Mouse (Mus musculus) kidney, adult 8-10 months (tissue): Measurements from ENCODE around the gene Carns1.
A peak's percentile ranks its signal among the peaks of the same experiment; 100 is the strongest.
"Not testable (repeated sequence)": the region's sequence is repeated elsewhere in the genome, so short reads cannot be mapped to it uniquely, and the experiment has no call there.

ENCODE experiments used
- DNase-seq, 2 experiments: peaks; one replicate each; pipeline ENCODE4 v3.0.0; 2022

Gene Carns1

DNA sequence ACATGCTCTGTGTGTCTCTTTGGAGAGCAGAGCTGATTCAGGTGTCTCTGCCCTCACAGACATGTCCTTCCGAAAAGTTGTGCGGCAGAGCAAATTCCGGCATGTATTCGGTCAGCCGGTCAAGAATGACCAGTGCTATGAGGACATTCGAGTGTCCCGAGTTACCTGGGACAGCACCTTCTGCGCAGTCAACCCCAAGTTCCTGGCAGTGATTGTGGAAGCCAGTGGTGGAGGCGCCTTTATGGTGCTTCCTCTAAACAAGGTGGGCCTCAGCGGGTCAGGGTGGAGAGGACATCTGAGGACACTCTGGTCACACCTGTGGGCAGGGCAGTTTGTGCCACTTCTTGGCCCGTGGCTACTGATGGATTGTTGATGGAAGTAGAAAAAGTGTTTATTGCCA is 26.0 kb downstream of the Carns1 start:
- DNase-seq = no peak

DNA sequence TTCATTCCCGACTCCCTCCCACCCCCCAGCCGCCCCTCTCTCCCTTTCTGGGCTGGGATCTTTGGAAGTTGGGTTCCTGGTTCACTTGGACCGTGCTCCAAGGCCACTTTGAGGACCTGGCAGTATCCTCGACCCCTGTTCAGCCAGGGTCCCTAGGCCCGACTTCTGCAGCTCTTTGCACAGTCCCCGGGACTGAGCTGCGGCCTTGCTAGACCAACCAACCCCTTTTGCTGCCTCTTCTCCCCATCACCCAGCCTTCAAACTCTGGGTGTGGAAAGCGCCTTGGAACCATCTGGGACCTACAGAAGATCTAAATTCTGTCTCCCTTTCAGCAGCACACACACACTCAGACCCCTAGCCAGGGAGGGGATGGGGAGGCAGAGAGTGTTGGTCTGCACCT is 26.5 kb downstream of the Carns1 start:
- no peak for DNase-seq

DNA sequence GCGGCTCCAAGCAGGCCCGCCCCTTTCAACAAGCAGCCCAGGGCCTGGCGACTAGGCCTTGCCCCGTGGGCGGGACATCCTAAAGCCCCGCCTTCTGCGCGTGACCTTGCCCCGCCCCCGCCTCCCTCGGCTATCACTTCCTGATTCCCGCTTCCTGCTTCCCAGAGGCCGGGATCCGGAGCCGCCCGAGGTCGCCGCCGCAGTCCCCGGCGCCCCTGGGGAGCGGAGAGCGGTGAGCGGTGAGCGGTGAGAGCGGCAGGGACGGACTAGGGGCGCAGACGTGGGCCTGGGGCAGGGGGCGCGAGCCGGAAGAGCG is 26.8 kb downstream of the Carns1 start, which contains the start of gene Coro1b:
Gene Coro1b, plus strand, starts transcription at position 129 of the 316 bp plus-strand sequence.
- DNase-seq = peak; percentile 97 to 98

DNA sequence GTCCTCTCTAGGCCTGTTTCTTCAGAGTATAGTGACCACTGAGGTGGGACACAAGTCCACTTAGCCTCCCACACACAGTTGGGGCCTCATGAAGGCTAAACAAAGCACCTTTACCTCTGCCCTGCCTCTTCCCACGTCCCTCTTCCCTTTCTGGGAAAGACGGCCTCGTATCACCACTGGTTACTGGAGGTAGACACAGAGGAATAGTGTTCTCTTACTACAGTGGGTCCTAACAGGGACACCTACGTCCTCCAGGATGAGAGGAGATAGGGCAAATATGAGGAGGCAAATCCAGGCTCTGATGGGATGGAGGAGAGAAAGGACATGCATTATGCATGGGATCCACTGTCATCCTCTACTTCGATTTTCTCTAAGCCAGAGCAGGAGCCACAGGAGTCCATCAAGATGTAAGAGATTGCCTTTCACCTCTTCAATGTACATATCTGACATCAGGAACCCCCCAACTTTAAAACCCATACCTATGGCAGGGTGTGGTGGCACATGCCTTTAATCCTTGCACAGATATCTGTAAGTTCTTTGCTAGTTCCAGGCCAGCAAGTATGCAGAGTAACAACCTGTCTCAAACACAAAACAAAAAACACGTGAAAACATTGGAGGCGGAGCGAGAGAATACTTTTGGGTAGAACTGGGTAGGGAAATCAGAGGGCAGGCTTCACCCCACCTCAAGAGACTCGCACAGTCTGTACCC is 27.3 kb downstream of the Carns1 start:
- no peak for DNase-seq

DNA sequence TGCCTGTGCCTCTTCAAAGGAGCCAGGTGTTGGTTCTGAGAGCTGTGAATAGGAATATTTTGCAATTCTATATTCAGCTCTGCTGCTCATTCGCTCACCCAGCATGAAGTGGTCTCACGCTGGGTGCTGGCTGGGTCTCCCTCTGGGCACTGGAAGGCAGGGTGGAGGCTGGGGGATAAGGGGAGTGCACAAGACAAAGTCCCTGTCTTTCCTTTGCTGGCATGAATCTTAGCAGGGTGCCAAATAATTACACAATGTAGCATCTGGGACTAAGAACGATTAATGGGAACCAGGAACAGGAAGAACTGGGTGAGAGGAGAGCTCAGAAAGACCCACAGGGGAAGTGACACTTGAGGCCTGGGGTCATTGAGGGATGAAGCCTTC is 28.3 kb downstream of the Carns1 start:
- no peak for DNase-seq

DNA sequence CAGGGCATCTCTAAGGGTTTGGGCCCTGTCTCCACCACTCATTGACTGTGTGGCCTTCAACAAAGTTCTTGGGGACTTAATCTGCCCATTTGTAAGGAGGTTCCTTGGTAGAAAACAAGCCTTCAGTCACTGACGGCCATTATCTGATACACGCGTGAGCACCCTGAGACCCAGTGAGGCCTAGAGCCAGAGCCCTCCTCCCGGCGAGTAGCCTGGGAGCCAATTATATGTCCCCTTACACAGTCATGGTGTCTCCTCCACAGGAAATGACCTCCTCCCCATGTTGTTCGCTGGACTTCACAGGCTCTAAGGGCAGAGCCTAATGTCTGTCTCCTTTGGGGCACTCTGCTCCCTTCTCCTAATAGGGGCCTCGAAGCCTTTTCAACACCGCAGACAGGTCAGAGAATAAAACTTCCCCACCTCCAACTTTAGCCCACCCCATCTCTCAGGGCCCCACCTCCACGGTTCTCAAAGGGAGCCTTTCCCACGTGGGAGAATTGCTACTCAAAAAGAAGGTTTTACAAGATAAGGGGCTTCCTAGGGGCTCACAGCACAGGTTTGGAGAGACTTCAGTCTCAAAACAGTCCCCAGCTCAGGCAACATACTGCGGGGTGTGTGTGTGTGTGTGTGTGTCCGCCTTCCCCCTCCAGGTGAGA is 28.8 kb downstream of the Carns1 start:
- no peak for DNase-seq

DNA sequence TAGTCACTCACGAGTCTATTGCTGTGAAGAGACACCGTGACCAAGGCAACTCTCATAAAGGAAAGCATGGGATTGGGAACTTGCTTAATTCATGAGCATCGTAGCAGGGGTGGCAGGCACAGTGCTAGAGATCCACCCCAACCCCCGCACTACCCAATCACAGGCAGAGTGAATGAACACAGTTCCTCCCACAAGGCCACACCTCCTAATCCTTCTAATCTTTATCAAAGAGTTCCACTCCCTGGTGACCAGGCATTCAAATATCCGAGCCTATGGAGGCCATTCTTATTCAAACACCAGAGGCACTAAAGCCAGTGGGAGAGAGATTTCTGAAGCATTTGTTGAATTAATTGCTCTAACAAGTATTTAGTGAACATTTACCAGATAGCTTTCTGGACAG is 29.3 kb downstream of the Carns1 start:
- no peak for DNase-seq

DNA sequence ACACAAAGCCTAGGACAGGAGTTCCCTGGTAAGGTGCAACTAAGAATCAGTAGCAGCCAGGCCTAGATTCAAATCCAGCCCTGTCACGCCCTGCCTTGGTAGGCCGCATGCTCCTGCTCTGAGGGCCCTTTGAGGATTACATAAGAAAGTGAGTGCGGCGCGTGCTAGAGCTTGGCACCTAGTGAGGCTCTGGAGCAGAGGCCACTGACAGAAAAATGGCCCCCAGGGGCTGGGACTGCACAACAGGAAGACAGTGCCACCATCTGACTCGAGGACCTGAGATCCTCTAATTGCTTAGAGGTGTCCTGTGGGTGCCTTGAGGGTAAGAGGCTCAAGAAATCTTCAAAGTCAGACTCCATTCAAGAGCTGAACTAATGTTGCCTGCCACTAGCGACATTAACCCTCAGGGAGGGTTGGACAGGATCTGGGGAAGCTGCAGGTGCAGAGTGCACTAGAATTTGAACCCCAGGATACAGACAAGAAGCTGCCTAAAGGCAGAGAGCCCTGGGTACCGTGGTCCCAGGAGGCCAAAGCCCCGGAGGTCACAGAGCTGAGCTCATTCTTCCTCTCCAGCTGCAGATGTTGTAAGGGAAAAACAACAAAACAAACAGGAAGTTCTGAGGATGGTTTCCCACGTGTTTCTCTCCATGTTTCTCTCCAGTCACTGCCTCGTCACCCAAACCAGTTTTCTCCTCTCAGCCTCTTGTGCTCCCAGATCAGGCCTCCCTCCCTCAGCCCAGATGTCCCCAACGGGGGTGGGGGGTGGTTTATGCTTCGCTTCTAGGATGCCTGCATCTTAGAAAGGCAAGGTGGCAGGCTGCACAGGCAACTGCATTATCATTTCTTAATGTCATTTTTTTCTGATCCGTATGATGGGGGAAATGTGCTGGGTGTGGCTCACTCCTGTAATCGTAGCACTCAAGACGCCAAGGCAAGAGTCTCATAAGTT is 30.5 kb downstream of the Carns1 start:
- DNase-seq = no peak

DNA sequence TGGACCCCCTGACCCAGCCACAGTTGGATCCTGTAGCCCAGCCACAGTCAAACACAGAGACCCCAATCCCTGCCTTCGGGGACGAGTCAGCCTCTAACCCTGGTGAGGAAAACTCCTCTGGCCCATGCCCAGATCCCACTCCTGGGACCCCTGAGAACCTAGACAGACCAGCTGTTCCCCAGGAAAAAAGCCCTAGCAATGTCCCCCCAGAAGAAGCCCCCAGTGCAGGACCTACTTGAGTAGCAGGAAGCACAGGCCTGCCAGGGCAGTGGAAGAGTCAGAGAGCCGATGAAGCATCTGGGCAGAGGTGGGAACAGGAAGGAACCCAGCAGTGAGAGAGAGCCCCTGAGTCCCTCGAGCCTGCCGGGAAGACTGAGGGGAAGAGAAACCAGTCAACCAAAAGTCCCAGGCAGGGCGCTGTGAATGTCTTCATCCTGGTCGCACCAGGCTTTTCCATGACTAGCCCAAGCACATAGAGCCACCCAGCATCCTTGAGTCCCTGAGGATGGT is 31.5 kb downstream of the Carns1 start, which contains the start of gene Cabp4:
Gene Cabp4, minus strand, starts transcription at position 275 of the 510 bp plus-strand sequence.
- no peak for DNase-seq

DNA sequence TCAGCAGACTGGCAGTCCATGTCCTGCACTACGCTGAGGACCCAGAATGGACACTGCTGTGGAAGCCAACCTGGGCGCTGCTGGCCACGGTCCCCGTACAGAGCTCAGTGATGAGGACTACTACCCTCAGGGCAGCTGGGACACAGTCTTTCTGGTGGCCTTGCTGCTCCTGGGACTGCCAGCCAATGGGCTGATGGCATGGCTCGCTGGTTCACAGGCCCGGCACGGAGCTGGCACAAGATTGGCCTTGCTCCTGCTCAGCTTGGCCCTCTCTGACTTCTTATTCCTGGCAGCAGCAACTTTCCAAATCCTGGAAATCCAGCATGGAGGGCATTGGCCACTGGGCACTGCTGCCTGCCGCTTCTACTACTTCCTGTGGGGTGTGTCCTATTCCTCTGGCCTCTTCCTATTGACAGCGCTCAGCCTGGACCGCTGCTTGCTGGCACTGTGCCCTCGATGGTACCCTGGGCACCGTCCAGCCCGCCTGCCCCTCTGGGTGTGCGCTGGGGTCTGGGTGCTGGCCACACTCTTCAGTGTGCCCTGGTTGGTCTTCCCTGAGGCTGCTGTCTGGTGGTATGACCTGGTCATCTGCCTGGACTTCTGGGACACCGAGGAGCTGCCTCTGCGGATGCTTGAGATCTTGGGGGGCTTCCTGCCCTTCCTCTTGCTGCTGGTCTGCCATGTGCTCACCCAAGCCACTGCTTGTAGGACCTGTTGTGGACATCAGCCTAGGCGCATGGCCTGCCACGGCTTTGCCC is 32.7 kb downstream of the Carns1 start:
- peak; percentile 46 to 62 for DNase-seq

DNA sequence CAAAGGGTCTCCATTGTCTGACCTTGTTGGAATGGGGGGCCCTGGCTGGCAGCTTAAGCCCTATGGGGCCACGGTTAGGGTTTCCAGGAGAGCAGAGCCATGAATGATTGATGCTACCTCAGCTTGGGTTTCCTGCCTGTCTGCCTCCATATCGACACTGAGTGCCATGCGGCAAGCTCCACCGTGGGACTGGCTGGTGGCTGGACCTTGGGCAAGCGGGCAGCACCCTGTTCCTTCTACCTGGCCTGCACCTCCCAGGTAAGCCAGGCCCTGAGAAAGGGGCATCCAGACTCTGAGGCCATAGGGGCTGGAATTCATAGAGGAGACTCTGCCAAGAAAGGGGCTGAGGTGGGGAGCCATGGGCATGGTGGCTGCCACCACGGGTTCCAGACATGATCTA is 35.1 kb downstream of the Carns1 start:
- no peak for DNase-seq

DNA sequence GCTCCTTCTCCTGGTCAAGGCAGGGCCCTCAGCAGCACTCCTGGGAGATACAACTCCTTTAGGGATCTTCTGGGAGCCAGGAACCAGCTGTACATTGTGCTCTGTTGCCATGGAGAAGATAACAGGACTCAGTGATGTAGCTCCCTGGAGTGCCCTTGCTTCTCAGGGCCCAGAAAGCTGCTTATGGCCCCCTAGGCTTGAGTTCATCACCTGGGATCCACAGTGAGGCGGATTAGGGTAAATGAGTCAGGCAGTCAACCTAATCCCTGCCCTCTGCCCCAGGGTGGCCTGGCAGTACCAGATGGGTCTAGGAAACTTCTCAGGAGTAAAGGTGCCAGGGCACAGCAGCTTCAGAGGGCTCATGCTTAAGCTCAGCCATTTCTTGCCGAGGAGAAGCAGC is 35.8 kb downstream of the Carns1 start, which contains the start of gene Gpr152:
Gene Gpr152, plus strand, starts transcription at position 342 of the 400 bp plus-strand sequence.
- DNase-seq = no peak

DNA sequence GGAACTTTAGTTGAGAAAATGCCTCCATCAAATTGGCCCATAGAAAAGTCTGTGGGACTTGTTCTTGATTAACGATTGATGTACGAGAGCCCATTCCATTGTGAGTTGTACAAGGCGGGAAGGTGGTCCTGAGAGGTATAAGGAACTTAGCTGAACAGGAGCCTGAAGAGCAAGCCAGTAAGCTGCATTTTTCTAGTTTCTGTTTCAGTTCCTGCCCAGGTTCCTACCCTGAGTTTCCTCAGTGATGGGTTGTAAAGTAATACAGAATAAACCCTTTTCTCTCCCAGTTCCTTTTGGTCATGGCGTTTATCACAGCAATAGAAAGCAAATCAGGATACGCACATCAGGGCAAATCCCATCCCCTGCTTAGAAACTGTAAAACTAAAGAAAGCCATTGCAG is 37.4 kb downstream of the Carns1 start:
- no peak for DNase-seq

DNA sequence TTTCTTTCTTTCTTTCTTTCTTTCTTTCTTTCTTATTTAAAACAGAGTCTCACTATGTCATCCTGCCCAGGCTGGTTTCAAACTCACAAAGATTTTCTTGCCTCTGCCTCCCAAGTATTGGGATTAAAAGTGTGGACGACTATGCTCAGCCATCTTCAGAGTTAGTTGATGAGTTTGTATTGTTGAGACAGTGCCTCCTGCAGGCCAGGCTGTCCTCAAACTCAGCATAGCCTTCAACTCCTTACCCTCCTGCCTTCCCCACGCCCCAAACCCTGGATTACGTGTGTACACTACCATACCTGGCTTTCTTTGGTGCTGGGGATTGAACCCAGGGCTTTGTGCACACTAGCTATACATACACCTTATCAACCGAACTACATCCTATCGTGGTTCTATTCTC is 38.8 kb downstream of the Carns1 start:
- DNase-seq = no peak

DNA sequence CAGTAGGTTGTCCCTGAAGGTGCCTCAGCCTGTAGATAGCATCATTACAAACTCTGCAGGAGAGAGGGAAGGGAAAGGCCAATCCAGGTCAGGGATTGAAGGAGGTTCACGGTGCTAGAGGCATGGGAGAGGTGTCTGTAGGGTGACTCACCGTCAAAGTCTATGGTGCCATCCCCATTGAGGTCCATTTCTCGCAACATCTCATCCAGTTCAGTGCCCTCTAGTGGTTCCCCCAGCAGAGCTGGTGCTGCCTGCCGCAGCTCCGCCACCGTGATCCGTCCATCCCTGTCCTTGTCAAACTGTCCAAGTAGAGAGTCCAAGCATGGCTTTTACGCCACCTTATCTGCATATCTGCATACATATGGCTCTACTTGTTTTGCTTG is 39.3 kb downstream of the Carns1 start:
- DNase-seq = not testable (repeated sequence)

DNA sequence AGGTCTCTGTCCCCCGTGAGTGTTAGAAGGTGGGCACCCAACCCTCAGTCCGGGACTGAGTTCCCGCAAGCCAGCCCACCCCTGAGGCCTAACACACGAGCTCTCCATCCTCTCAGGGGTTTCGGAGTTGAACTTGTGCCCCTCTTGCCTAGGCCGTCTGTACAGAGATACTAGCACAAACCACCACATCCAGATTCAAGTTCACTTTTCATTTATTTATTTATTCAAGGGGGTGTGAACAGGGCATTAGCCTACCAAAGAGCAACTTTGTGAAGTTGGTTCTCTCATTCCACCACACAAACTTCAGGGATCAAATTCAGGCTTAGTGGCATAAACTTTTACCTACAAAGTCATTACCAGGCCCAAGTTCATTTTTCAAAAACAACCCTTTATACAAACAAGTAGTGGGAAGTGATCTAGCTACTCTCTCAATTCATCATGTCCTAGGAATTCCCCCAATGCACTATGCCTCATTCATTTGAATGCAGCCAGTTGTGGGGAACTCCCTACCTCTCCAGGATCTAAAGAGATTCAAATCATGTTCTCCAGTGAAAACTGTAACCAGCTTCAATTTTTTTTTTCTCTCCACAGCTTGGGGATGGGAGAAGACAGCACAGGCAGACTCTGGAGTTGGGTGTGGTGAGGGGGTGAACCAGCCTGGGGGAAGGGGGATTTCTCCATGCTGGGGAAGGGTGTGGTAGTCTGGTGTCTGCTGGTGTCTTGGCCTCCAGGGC is 39.9 kb downstream of the Carns1 start:
- not testable (repeated sequence) for DNase-seq

DNA sequence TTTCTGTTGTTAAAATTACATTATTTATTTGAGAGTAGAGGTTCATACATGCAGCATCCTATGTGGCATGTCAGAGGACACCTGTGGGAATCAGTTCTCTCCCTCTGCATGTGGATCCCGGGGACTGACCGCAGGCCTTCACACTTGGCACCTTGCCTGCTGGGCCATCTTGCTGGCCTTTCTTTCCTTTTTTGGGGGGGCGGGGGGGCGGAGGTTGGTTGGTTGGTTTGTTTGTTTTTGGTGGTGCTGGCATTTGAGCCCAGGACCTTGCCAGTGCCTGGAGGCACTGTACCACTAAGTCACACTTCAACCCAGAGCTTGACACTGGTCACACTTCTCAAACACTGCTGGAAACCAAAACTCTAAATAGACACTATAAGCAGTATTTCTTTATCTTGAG is 40.9 kb downstream of the Carns1 start:
- DNase-seq = no peak

DNA sequence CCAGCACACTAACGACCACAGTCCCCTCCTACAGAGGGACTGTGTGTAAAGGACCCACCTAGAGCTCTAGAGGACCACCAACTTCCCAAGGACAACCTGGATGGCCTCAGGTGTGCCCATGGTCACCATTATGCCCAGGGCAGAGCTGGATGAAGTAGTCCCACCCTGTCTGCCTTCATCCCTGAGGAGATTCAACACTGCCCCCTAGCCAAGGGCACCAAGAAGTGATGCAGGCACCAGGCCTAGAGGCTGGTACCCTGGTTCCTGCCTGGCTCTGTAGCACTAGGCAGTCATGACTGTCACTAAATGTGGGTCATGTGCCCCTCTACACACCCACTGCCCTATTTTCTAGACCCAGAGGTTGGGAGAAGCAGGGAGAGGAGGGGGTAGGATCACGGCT is 43.5 kb downstream of the Carns1 start:
- DNase-seq = no peak

DNA sequence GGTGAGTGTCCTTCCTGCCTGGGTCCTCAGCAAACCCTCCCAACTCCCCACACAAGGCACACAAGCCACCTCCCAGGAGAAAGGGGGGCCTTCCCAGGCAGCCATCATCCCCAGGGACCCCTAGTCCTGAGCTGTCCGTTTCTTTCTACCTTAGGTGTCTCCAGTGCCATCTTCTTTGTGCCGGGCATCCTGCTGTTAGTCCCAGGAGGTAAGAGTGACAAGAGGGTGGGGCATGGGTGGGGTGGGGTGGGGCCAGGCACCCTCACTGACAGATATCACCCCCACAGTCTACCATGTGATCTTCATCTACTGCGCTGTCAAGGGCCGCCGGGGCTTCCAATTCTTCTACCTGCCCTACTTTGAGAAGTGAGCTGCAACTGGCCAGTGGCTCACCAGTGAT is 44.2 kb downstream of the Carns1 start:
- no peak for DNase-seq

DNA sequence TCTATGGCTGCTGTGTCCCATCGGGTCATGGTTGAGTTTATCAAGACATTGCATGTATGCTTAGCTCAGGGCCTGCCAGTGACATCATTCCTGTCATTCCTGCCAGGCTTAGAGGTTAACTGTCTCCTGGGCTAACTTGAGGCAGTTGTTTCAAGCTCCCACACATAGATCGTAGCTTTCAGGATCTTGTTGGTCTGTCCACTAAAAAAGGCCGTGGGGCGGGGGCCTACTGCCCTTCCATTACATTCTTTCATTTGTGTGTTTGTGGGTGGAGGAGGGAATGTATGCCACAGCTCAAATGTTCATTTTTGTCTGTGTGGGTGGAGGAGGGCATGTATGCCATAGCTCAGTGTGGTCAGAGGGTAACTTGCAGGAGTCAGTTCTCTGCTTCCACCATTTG is 45.2 kb downstream of the Carns1 start:
- no peak for DNase-seq

DNA sequence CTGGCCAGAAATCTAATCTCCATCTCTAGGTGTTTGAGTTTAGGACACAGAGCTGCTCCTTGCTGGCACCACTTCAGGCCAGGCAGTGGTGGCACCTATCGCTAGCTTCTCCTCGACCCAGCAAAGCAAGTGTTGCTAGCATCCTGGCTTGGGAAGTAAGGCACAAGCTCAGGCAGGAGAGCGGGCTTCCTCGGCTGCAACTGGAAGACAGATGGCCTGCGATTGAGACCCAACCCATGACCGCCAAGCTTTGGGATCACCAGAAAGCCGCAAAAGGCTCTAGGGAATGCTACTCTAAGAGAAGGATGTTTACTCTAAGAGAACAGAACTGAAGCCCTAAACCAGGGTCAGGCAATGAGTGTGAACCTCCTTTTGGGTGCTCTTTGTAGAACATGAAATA is 45.8 kb downstream of the Carns1 start:
- DNase-seq = no peak
